Mouse (Mus musculus): ENCODE data around the gene Sos1. TPM values are rescaled to one million over a fixed set of nuclear protein-coding genes. Genes with fewer than 3 reads are reported as not detected.

Sos1 gene
- polyA plus RNA-seq, 1 experiment from 2014 or later = 9.1 TPM

DNA sequence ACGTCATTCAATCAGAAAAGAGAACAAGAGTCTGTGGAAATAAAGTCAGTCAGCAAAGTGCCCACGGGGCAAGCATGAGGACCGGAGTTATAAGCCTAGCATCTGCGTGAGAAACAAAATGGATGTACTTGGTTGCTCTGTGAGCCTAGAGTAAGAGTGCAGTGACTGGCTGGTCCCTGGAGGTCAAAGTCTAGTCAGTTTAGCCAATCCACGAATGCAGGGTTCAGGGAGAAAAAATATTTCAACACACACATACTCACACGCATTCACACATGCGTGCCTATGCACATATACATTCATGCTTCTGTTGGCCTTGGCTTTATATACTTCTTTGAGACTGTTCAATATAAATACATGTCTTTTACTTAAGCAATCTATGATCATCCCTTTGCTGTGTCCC, 35.3 kb upstream of the Sos1 start:
- H3K4me1 ChIP-seq (ENCODE audit: control insufficient read depth, insufficient read depth, low read length) = no peaks in the 10 kb centered on the region
- ATAC-seq (replicated peaks; ENCODE audit: insufficient number of reproducible peaks, low FRiP score, low TSS enrichment, low read depth) = no peak
- no peaks in the 10 kb centered on the region for H3K27me3 ChIP-seq (ENCODE audit: control insufficient read depth, insufficient read depth, low read length)
- H3K9ac ChIP-seq (replicated peaks; ENCODE audit: low read length) = no peak overlapping the region
- no peak for DNase-seq (ENCODE audit: low spot score)
- no peaks in the 10 kb centered on the region for H3K9me3 ChIP-seq (replicated peaks; ENCODE audit: control insufficient read depth, low read length)
- H3K4me3 ChIP-seq (ENCODE audit: low read depth, low read length) = no peak overlapping the region
- no peak overlapping the region for H3K27ac ChIP-seq (replicated peaks; ENCODE audit: low read depth, low read length)
- WGBS = 89% methylated on average over 7 of the region's 7 CpGs
- no peak overlapping the region for H3K4me2 ChIP-seq (ENCODE audit: low read depth, low read length)
- H3K36me3 ChIP-seq (replicated peaks; ENCODE audit: control insufficient read depth, insufficient read depth, low read depth, low read length) = no peaks in the 10 kb centered on the region

DNA sequence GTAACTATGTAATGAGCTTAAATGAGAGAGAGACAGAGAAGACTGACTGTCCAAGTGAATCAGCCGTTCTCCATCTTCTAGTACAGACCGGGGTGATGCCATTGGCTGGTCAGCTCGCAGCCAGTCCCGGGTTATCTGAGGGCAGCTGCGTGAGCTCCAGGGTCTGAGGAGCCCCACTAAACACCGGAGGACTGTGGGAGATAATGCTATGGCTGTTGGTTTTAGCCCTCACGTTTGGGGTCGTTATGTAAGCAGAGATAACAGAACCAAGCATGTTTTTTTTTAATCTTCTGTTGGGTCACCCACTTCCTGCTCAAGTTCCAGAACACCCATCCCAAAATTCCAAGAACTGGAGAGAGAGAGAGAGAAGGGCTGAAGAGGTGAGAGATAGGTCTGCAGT, 33.5 kb upstream of the Sos1 start:
- Histone ChIP-seq H3K27ac (replicated peaks; ENCODE audit: low read depth, low read length) (no peak overlapping the region), H3K4me1 (ENCODE audit: control insufficient read depth, insufficient read depth, low read length) (no peaks in the 10 kb centered on the region), H3K9ac (replicated peaks; ENCODE audit: low read length) (no peak overlapping the region), H3K36me3 (replicated peaks; ENCODE audit: control insufficient read depth, insufficient read depth, low read depth, low read length) (no peaks in the 10 kb centered on the region), H3K27me3 (ENCODE audit: control insufficient read depth, insufficient read depth, low read length) (no peaks in the 10 kb centered on the region), H3K4me3 (ENCODE audit: low read depth, low read length) (no peak overlapping the region), H3K4me2 (ENCODE audit: low read depth, low read length) (no peak overlapping the region), H3K9me3 (replicated peaks; ENCODE audit: control insufficient read depth, low read length) (no peaks in the 10 kb centered on the region)
- DNase-seq (ENCODE audit: low spot score) = no peak
- no peak for ATAC-seq (replicated peaks; ENCODE audit: insufficient number of reproducible peaks, low FRiP score, low TSS enrichment, low read depth)
- 80% methylated on average over 8 of the region's 8 CpGs for WGBS

DNA sequence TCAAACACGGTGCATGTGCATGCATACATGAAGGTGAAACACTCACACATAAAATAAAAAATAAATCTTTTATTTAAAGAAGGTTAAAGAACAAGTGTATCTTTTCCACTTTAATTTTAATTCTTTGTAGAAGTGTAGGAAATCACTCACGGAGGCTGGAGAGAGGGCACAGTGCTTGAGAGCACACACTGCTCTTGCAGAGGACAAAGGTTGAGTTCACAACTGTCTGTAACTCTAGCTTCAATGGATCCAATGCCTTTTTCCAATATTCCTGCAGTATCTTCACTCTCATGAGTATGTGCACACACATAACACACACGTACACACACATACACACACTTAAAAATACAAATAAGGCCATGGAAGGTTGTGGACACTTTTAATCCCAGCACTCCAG, 30.2 kb upstream of the Sos1 start:
- Histone ChIP-seq H3K9me3 (replicated peaks; ENCODE audit: control insufficient read depth, low read length) (no peaks in the 10 kb centered on the region), H3K27ac (replicated peaks; ENCODE audit: low read depth, low read length) (no peak overlapping the region), H3K4me1 (ENCODE audit: control insufficient read depth, insufficient read depth, low read length) (no peaks in the 10 kb centered on the region), H3K9ac (replicated peaks; ENCODE audit: low read length) (no peak overlapping the region), H3K36me3 (replicated peaks; ENCODE audit: control insufficient read depth, insufficient read depth, low read depth, low read length) (no peaks in the 10 kb centered on the region), H3K27me3 (ENCODE audit: control insufficient read depth, insufficient read depth, low read length) (no peaks in the 10 kb centered on the region), H3K4me2 (ENCODE audit: low read depth, low read length) (no peak overlapping the region), H3K4me3 (ENCODE audit: low read depth, low read length) (no peak overlapping the region)
- DNase-seq (ENCODE audit: low spot score) (no peak), ATAC-seq (replicated peaks; ENCODE audit: insufficient number of reproducible peaks, low FRiP score, low TSS enrichment, low read depth) (no peak)
- WGBS = 80% methylated on average over 3 of the region's 3 CpGs

DNA sequence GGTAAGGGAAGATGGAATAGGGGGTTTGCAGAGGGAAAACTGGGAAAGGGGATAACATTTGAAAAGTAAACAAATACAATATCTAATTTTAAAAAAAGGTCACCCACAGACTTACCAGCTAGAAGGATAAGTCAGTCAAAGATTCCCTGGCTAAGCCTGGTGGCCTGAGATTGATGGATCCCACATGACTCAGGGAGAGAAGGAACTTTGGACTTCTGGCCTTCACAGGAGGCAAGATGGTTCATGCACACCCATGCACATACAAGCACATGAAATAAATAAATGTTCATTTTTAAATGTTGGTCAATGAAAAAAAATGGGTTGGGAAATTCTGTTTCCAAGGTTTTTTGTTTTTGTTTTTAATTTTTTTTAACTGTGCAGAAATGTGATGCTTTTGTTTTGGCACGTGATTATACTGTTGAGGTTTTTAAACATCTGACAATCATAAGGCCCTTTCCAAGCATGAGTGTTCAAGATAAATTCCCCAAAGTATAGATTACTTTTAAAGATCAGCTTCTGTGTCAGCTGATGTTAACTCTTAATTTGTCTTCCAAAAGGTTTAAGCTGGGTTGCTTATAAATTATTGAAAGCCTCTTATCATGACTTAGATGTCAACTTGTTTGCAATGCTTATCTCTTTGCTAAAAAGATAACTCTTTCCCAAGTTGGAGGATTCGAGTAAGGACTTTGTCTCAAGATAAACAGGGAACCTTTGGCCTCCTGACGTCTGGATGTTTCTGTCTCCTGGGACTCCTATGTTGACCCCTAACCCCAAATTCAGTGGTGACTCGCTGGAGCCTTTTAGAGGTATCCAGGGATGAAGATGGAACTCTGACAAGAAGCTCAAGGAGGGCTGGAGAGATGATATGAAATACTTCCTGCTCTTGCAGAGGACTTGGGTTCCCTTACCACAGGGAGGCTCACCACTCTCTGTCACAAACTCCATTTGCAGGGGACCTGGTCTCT, 29.5 kb upstream of the Sos1 start:
- Histone ChIP-seq H3K9ac (replicated peaks; ENCODE audit: low read length) (no peak overlapping the region), H3K9me3 (replicated peaks; ENCODE audit: control insufficient read depth, low read length) (no peaks in the 10 kb centered on the region), H3K4me3 (ENCODE audit: low read depth, low read length) (no peak overlapping the region), H3K4me2 (ENCODE audit: low read depth, low read length) (no peak overlapping the region), H3K36me3 (replicated peaks; ENCODE audit: control insufficient read depth, insufficient read depth, low read depth, low read length) (no peaks in the 10 kb centered on the region), H3K27me3 (ENCODE audit: control insufficient read depth, insufficient read depth, low read length) (no peaks in the 10 kb centered on the region), H3K4me1 (ENCODE audit: control insufficient read depth, insufficient read depth, low read length) (no peaks in the 10 kb centered on the region), H3K27ac (replicated peaks; ENCODE audit: low read depth, low read length) (no peak overlapping the region)
- 46% methylated on average over 4 of the region's 4 CpGs for WGBS
- ATAC-seq (replicated peaks; ENCODE audit: insufficient number of reproducible peaks, low FRiP score, low TSS enrichment, low read depth) = no peak
- no peak for DNase-seq (ENCODE audit: low spot score)

DNA sequence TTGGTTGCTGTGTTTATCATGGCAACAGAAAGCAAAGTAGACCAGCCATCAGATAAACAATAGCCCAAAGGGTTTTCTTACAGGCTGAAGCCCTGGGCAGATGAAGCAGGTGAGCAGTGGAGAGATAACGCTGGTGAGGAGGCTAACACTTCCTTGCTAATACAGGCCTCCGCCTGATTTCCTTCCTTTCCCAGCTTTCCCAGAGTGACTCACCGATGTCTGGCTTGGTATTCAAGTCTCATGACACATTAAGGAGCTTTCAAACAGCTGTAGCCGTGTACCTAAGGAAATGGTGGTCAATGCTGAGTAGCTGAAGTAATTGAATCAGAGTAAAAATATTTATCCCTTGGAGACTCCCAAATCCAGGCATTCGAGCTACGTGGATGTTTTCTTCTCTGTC, 25.5 kb upstream of the Sos1 start:
- 83% methylated on average over 6 of the region's 6 CpGs for WGBS
- no peak for DNase-seq (ENCODE audit: low spot score)
- no peak overlapping the region for H3K4me2 ChIP-seq (ENCODE audit: low read depth, low read length)

DNA sequence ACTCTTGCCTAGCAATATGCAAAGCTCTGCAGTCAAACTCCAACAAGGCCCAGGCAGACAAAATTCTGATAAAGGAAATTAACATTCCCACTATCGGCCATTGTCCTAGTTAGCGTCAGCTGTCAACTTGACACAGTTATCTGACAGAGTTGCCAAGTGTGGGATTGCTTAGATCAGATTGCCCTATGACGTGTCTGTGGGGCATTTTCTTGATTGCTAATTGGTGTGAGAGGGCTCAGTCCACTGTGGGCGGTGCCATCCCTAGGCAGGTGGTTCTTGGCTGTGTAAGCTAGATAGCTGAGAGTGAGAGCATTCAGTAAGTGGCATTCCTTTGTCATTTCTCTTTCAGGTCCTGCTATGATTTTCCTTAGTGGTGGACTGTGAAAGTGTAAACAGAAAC, 25.1 kb upstream of the Sos1 start:
- ATAC-seq (replicated peaks; ENCODE audit: insufficient number of reproducible peaks, low FRiP score, low TSS enrichment, low read depth) (no peak), DNase-seq (ENCODE audit: low spot score) (no peak)
- Histone ChIP-seq H3K27me3 (ENCODE audit: control insufficient read depth, insufficient read depth, low read length) (no peaks in the 10 kb centered on the region), H3K36me3 (replicated peaks; ENCODE audit: control insufficient read depth, insufficient read depth, low read depth, low read length) (no peaks in the 10 kb centered on the region), H3K4me1 (ENCODE audit: control insufficient read depth, insufficient read depth, low read length) (no peaks in the 10 kb centered on the region), H3K4me3 (ENCODE audit: low read depth, low read length) (no peak overlapping the region), H3K4me2 (ENCODE audit: low read depth, low read length) (no peak overlapping the region), H3K9me3 (replicated peaks; ENCODE audit: control insufficient read depth, low read length) (no peaks in the 10 kb centered on the region), H3K27ac (replicated peaks; ENCODE audit: low read depth, low read length) (no peak overlapping the region), H3K9ac (replicated peaks; ENCODE audit: low read length) (no peak overlapping the region)
- WGBS = 83% methylated on average over 4 of the region's 4 CpGs

More for the DNA sequence above, 25.5 kb upstream of the Sos1 start:
- Histone ChIP-seq H3K9me3 (replicated peaks; ENCODE audit: control insufficient read depth, low read length) (no peaks in the 10 kb centered on the region), H3K36me3 (replicated peaks; ENCODE audit: control insufficient read depth, insufficient read depth, low read depth, low read length) (no peaks in the 10 kb centered on the region), H3K4me3 (ENCODE audit: low read depth, low read length) (no peak overlapping the region), H3K9ac (replicated peaks; ENCODE audit: low read length) (no peak overlapping the region), H3K27me3 (ENCODE audit: control insufficient read depth, insufficient read depth, low read length) (no peaks in the 10 kb centered on the region), H3K27ac (replicated peaks; ENCODE audit: low read depth, low read length) (no peak overlapping the region), H3K4me1 (ENCODE audit: control insufficient read depth, insufficient read depth, low read length) (no peaks in the 10 kb centered on the region)
- ATAC-seq (replicated peaks; ENCODE audit: insufficient number of reproducible peaks, low FRiP score, low TSS enrichment, low read depth) = no peak

DNA sequence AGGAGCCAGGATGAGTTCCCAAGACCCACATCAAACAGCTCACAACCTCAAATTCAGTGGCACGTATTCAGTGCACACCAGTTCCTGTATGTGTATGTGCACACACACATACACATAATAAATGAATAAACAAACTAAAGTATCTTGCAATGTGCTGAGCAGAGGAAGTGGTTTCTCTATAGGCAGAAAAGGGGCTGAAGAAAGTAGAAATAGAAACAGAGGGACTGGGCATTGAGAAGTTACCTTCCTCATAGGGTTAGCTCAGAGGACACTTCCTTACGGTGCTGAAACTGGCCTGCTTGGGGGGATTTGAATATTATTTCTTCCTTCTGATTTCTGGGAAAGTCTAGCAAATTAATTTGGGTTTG, 21.5 kb upstream of the Sos1 start:
- H3K9me3 ChIP-seq (replicated peaks; ENCODE audit: control insufficient read depth, low read length) = no peaks in the 10 kb centered on the region
- no peak overlapping the region for H3K9ac ChIP-seq (replicated peaks; ENCODE audit: low read length)
- no peak overlapping the region for H3K27ac ChIP-seq (replicated peaks; ENCODE audit: low read depth, low read length)
- H3K4me3 ChIP-seq (ENCODE audit: low read depth, low read length) = no peak overlapping the region
- H3K36me3 ChIP-seq (replicated peaks; ENCODE audit: control insufficient read depth, insufficient read depth, low read depth, low read length) = no peaks in the 10 kb centered on the region
- DNase-seq (ENCODE audit: low spot score) = no peak
- no peaks in the 10 kb centered on the region for H3K4me1 ChIP-seq (ENCODE audit: control insufficient read depth, insufficient read depth, low read length)
- no peak for ATAC-seq (replicated peaks; ENCODE audit: insufficient number of reproducible peaks, low FRiP score, low TSS enrichment, low read depth)
- no peak overlapping the region for H3K4me2 ChIP-seq (ENCODE audit: low read depth, low read length)
- H3K27me3 ChIP-seq (ENCODE audit: control insufficient read depth, insufficient read depth, low read length) = no peaks in the 10 kb centered on the region
- WGBS = 66% methylated on average over 2 of the region's 2 CpGs

DNA sequence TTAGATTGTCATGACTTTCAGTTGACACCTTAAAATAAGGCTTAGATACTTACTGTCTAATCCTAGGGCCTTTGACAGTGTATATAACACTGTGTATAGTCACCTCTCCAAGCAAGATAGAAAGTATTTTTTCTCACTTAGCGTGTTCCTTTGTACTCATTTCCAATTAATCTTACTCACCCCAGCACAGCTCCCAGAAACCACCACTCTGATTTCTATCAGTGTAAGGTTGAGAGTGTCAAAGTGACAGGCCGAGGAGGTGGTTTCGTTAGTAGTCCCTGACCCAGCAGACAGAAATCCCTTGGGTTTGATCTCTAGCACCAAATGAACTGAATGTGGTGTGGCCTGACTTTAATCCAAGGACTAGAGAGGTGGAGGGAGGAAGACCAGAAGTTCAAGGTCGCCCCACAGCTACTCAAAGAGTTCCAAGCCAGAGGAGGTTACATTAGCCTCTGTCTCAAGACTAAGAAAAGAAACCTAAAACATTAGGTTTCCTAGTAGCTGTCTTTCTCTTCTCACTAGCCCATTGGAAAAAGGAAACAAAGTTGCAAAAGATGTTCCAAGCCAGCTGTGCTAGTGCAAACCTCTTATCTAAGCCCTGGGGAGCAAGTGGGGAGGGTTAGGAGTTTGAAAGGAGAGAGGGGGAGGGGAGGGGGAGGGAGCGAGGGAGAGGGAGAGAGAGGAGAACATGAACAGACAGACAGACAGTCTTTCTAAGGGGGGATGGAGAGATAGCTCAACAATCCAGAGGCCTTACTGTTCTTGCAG, 21.0 kb upstream of the Sos1 start:
- no peaks in the 10 kb centered on the region for H3K9me3 ChIP-seq (replicated peaks; ENCODE audit: control insufficient read depth, low read length)
- DNase-seq (ENCODE audit: low spot score) (no peak), ATAC-seq (replicated peaks; ENCODE audit: insufficient number of reproducible peaks, low FRiP score, low TSS enrichment, low read depth) (no peak)
- H3K9ac ChIP-seq (replicated peaks; ENCODE audit: low read length) = no peak overlapping the region
- H3K27me3 ChIP-seq (ENCODE audit: control insufficient read depth, insufficient read depth, low read length) = no peaks in the 10 kb centered on the region
- 69% methylated on average over 5 of the region's 5 CpGs for WGBS
- H3K27ac ChIP-seq (replicated peaks; ENCODE audit: low read depth, low read length) = no peak overlapping the region
- no peaks in the 10 kb centered on the region for H3K36me3 ChIP-seq (replicated peaks; ENCODE audit: control insufficient read depth, insufficient read depth, low read depth, low read length)
- no peaks in the 10 kb centered on the region for H3K4me1 ChIP-seq (ENCODE audit: control insufficient read depth, insufficient read depth, low read length)
- no peak overlapping the region for H3K4me2 ChIP-seq (ENCODE audit: low read depth, low read length)
- no peak overlapping the region for H3K4me3 ChIP-seq (ENCODE audit: low read depth, low read length)
